Mouse (Mus musculus): ENCODE data around the gene Stx6. TPM values are rescaled to one million over a fixed set of nuclear protein-coding genes. Genes with fewer than 3 reads are reported as not detected.
A peak's percentile ranks its signal among the peaks of the same experiment; 100 is the strongest.

The Stx6 gene
- total and polyA plus RNA-seq, 3 experiments: 26.0 to 33.4 (median 31.8) TPM

GRCm38 (mm10) chr1:155247441-155247840, 88.9 kb downstream of the Stx6 start:
- Histone ChIP-seq H3K79me2 (replicated peaks; ENCODE audit: control insufficient read depth, extremely low read depth, insufficient read depth, poor library complexity, severe bottlenecking) (no peaks in the 10 kb centered on the region), H3K27ac (ENCODE audit: insufficient read depth, low read depth) (no peak overlapping the region), H3K9me3 (replicated peaks; ENCODE audit: low read length) (peaks cover 3% of the 10 kb centered on the region), H3K4me2 (ENCODE audit: insufficient read depth, low read depth, poor library complexity, severe bottlenecking) (no peak overlapping the region), H3K36me3 (replicated peaks in 1 of 2; ENCODE audit: control insufficient read depth in 1 of 2, insufficient read depth in 1 of 2, low read length in 1 of 2) (no peaks in the 10 kb centered on the region), H3K9ac (ENCODE audit: insufficient read depth, low read depth) (no peak overlapping the region), H3K4me3 (replicated peaks in 1 of 3; ENCODE audit: low read depth in 2 of 3, low read length in 2 of 3, poor library complexity in 1 of 3) (no peak overlapping the region), H3K4me1 (ENCODE audit: control insufficient read depth in 1 of 2, insufficient read depth in 2 of 2) (peaks cover 4 to 7% of the 10 kb centered on the region in 2 experiments; a peak in 3 of 4 replicates), H3K27me3 (replicated peaks) (no peaks in the 10 kb centered on the region)
- in situ Hi-C loops (cut with MboI; ENCODE audit: low pct_ligation_motif_present, low pct_unique_long_range_greater_than_20kb, low sequenced_read_pairs) (no loop called here), dilution Hi-C loops (cut with MboI; ENCODE audit: extremely low pct_ligation_motif_present, extremely low pct_unique_long_range_greater_than_20kb, low sequenced_read_pairs) (no loop called here)
- no peak for DNase-seq (ENCODE audit: extremely low read depth)
- TF ChIP-seq ELF1 (IDR thresholded peaks at IDR 0.05; ENCODE audit: low read depth, low read length) (no peak), RAD21 (IDR thresholded peaks at IDR 0.05; ENCODE audit: low read depth, low read length) (no peak), ZC3H11A (IDR thresholded peaks at IDR 0.05; ENCODE audit: low read depth, low read length) (no peak), ZMIZ1 (IDR thresholded peaks at IDR 0.05; ENCODE audit: low read depth, low read length) (no peak), SMC3 (IDR thresholded peaks at IDR 0.05; ENCODE audit: low read depth, low read length) (no peak), CHD2 (IDR thresholded peaks at IDR 0.05; ENCODE audit: low read length) (no peak), MYC (IDR thresholded peaks at IDR 0.05; ENCODE audit: low read depth, low read length) (no peak), PAX5 (IDR thresholded peaks at IDR 0.05; ENCODE audit: low read length) (no peak), ZNF384 (IDR thresholded peaks at IDR 0.05; ENCODE audit: low read depth, low read length) (no peak)

GRCm38 (mm10) chr1:155248041-155248440, 89.5 kb downstream of the Stx6 start:
- TF ChIP-seq SMC3 (IDR thresholded peaks at IDR 0.05; ENCODE audit: low read depth, low read length): no peak
- dilution Hi-C loops (cut with MboI; ENCODE audit: extremely low pct_ligation_motif_present, extremely low pct_unique_long_range_greater_than_20kb, low sequenced_read_pairs): no loop called here
- Histone ChIP-seq H3K4me1 (ENCODE audit: control insufficient read depth in 1 of 2, insufficient read depth in 2 of 2) (peaks cover 4 to 7% of the 10 kb centered on the region in 2 experiments; a peak in 3 of 4 replicates), H3K36me3 (replicated peaks in 1 of 2; ENCODE audit: control insufficient read depth in 1 of 2, insufficient read depth in 1 of 2, low read length in 1 of 2) (no peaks in the 10 kb centered on the region), H3K27me3 (replicated peaks) (no peaks in the 10 kb centered on the region), H3K9ac (ENCODE audit: insufficient read depth, low read depth) (no peak overlapping the region), H3K4me2 (ENCODE audit: insufficient read depth, low read depth, poor library complexity, severe bottlenecking) (no peak overlapping the region), H3K4me3 (replicated peaks in 1 of 3; ENCODE audit: low read depth in 2 of 3, low read length in 2 of 3, poor library complexity in 1 of 3) (no peak overlapping the region), H3K79me2 (replicated peaks; ENCODE audit: control insufficient read depth, extremely low read depth, insufficient read depth, poor library complexity, severe bottlenecking) (no peaks in the 10 kb centered on the region), H3K27ac (ENCODE audit: insufficient read depth, low read depth) (no peak overlapping the region), H3K9me3 (replicated peaks; ENCODE audit: low read length) (peaks cover 3% of the 10 kb centered on the region)
- in situ Hi-C loops (cut with MboI; ENCODE audit: low pct_ligation_motif_present, low pct_unique_long_range_greater_than_20kb, low sequenced_read_pairs): no loop called here
- DNase-seq (ENCODE audit: extremely low read depth): no peak

GRCm38 (mm10) chr1:155249896-155250295, 91.4 kb downstream of the Stx6 start:
- TF ChIP-seq KAT2A (IDR thresholded peaks at IDR 0.05; ENCODE audit: insufficient replicate concordance, low read length) (no peak), ZMIZ1 (IDR thresholded peaks at IDR 0.05; ENCODE audit: low read depth, low read length) (no peak), MAZ (IDR thresholded peaks at IDR 0.05; ENCODE audit: low read depth, low read length) (no peak), NELFE (IDR thresholded peaks at IDR 0.05; ENCODE audit: low read depth, low read length) (no peak), EP300 (IDR thresholded peaks at IDR 0.05; ENCODE audit: low read length) (no peak), CHD2 (IDR thresholded peaks at IDR 0.05; ENCODE audit: low read length) (no peak), MAX (IDR thresholded peaks at IDR 0.05; ENCODE audit: low read length) (no peak), MEF2A (IDR thresholded peaks at IDR 0.05; ENCODE audit: borderline replicate concordance, low read depth, low read length) (no peak), MAFK (IDR thresholded peaks at IDR 0.05; ENCODE audit: insufficient replicate concordance, low read length) (no peak), ELF1 (IDR thresholded peaks at IDR 0.05; ENCODE audit: low read depth, low read length) (no peak), MXI1 (IDR thresholded peaks at IDR 0.05; ENCODE audit: low read depth, low read length) (no peak), ZKSCAN1 (IDR thresholded peaks at IDR 0.05; ENCODE audit: borderline replicate concordance, low read depth, low read length) (no peak), POLR2AphosphoS2 (IDR thresholded peaks at IDR 0.05; ENCODE audit: low read depth, low read length) (no peak), TBP (conservative IDR thresholded peaks at IDR 0.05; ENCODE audit: low read depth, low read length) (no peak), ZNF384 (IDR thresholded peaks at IDR 0.05; ENCODE audit: low read depth, low read length) (no peak), SMC3 (IDR thresholded peaks at IDR 0.05; ENCODE audit: low read depth, low read length) (no peak), TCF12 (IDR thresholded peaks at IDR 0.05; ENCODE audit: low read depth, low read length) (no peak), JUN (IDR thresholded peaks at IDR 0.05; ENCODE audit: insufficient read depth, low read depth, low read length) (no peak), CTCF (conservative IDR thresholded peaks at IDR 0.05 in 1 of 2, IDR thresholded peaks at IDR 0.05 in 1 of 2; ENCODE audit: low read depth in 2 of 2, low read length in 2 of 2) (no peak), IRF4 (IDR thresholded peaks at IDR 0.05; ENCODE audit: low read depth, low read length) (no peak)
- dilution Hi-C loops (cut with MboI; ENCODE audit: extremely low pct_ligation_motif_present, extremely low pct_unique_long_range_greater_than_20kb, low sequenced_read_pairs): no loop called here

More at GRCm38 (mm10) chr1:155249896-155250295, 91.4 kb downstream of the Stx6 start:
- no peak overlapping the region for H3K27ac ChIP-seq (ENCODE audit: insufficient read depth, low read depth)
- no peak overlapping the region for H3K9ac ChIP-seq (ENCODE audit: insufficient read depth, low read depth)
- DNase-seq (ENCODE audit: extremely low read depth): no peak
- no peak overlapping the region; the same call in 1 of the 2 replicates for H3K4me2 ChIP-seq (ENCODE audit: insufficient read depth, low read depth, poor library complexity, severe bottlenecking)
- H3K79me2 ChIP-seq (replicated peaks; ENCODE audit: control insufficient read depth, extremely low read depth, insufficient read depth, poor library complexity, severe bottlenecking): no peaks in the 10 kb centered on the region
- H3K36me3 ChIP-seq (replicated peaks in 1 of 2; ENCODE audit: control insufficient read depth in 1 of 2, insufficient read depth in 1 of 2, low read length in 1 of 2): no peaks in the 10 kb centered on the region
- H3K4me3 ChIP-seq (replicated peaks in 1 of 3; ENCODE audit: low read depth in 2 of 3, low read length in 2 of 3, poor library complexity in 1 of 3): peak overlapping the region in 1 of 3 experiments; percentile 11
- H3K4me1 ChIP-seq (ENCODE audit: control insufficient read depth in 1 of 2, insufficient read depth in 2 of 2): peaks cover 4 to 7% of the 10 kb centered on the region in 2 experiments; a peak in 3 of 4 replicates
- no peaks in the 10 kb centered on the region for H3K9me3 ChIP-seq (replicated peaks; ENCODE audit: low read length)
- in situ Hi-C loops (cut with MboI; ENCODE audit: low pct_ligation_motif_present, low pct_unique_long_range_greater_than_20kb, low sequenced_read_pairs): no loop called here
- no peaks in the 10 kb centered on the region for H3K27me3 ChIP-seq (replicated peaks)
